9 mouse cellular contexts compared by ENCODE assay signal in the genomic region with DNA sequence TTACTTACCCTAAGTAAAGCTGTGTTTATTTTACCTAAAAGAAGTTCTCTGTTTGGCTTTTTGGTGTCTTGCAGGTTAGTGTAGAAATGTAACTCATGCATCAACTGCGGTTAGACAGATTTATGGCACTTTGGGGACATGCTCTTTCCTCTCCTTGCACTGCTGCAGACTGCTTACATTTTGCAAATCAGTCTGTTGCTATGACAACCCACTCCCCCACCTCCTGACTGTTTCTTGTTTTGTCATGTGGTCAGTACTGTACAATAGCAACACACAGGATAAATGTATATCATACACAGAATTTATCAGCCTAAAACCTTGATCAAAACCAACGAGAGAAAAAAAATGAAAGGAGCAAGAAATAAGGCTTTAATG.
DNase-seq lines count a peak whose midpoint lies in the region; ATAC-seq lines count a peak whose summit lies in the region.
"Had no signal": no experiment of that assay in that cellular context is flagged by ENCODE, and none has a peak within 500 bp of the region (broad histone marks: within the 10 kb centered on the region; RNA-seq: fewer than 3 reads in every experiment).

No protein-coding gene starts in this region.

- 43% methylated on average over 2 of the region's 2 CpGs for WGBS in embryonic facial prominence, embryonic 12.5 days
- WGBS in intestine, embryonic 15.5 days, result 5% methylated on average over 2 of the region's 2 CpGs
- 6% methylated on average over 2 of the region's 2 CpGs for WGBS in midbrain, embryonic 14.5 days

- no peak overlapping the region for H3K4me3 ChIP-seq in embryonic facial prominence, embryonic 12.5 days
- H3K4me3 ChIP-seq in intestine, embryonic 15.5 days (replicated peaks), result no peak overlapping the region
- no peak overlapping the region for H3K4me3 ChIP-seq in midbrain, embryonic 14.5 days (replicated peaks; ENCODE audit: low read depth, low read length)

- intact Hi-C loops in heart, postnatal 10 days (cut with DNase I), result no loop called here

- H3K9me3 ChIP-seq in embryonic facial prominence, embryonic 12.5 days, result no peaks in the 10 kb centered on the region
- H3K9me3 ChIP-seq in intestine, embryonic 15.5 days, result no peaks in the 10 kb centered on the region
- H3K9me3 ChIP-seq in midbrain, embryonic 14.5 days (ENCODE audit: control insufficient read depth, low read length), result no peaks in the 10 kb centered on the region

- no peak overlapping the region for H3K9ac ChIP-seq in embryonic facial prominence, embryonic 12.5 days
- no peak overlapping the region for H3K9ac ChIP-seq in intestine, embryonic 15.5 days
- no peak overlapping the region for H3K9ac ChIP-seq in midbrain, embryonic 14.5 days (replicated peaks; ENCODE audit: low read length)
- H3K9ac ChIP-seq: liver, embryonic 14.5 days had no signal

- no peaks in the 10 kb centered on the region for H3K27me3 ChIP-seq in embryonic facial prominence, embryonic 12.5 days
- H3K27me3 ChIP-seq in intestine, embryonic 15.5 days (replicated peaks), result no peaks in the 10 kb centered on the region
- no peaks in the 10 kb centered on the region for H3K27me3 ChIP-seq in midbrain, embryonic 14.5 days (ENCODE audit: control insufficient read depth, insufficient read depth, low read length)

- H3K4me1 ChIP-seq in embryonic facial prominence, embryonic 12.5 days, result peaks cover 10% of the 10 kb centered on the region; the same call in 1 of the 2 replicates
- peaks cover 20% of the 10 kb centered on the region for H3K4me1 ChIP-seq in intestine, embryonic 15.5 days (replicated peaks)
- H3K4me1 ChIP-seq in midbrain, embryonic 14.5 days (ENCODE audit: control insufficient read depth, insufficient read depth, low read length), result peaks cover 46% of the 10 kb centered on the region

- peak; percentile 74 for DNase-seq in adipocyte (ENCODE audit: low spot score)
- peak; percentile 87 for DNase-seq in midbrain, embryonic 14.5 days
- no peak for DNase-seq in cerebellum, adult 11-12 months
- DNase-seq in urinary bladder, adult 18-20 months (ENCODE audit: low spot score in 2 of 2), result no peak
- no peak for DNase-seq in heart, postnatal 10 days
- DNase-seq in heart, adult 8-10 months (ENCODE audit: low spot score), result no peak

- H3K36me3 ChIP-seq in embryonic facial prominence, embryonic 12.5 days, result no peaks in the 10 kb centered on the region
- no peaks in the 10 kb centered on the region for H3K36me3 ChIP-seq in intestine, embryonic 15.5 days
- H3K36me3 ChIP-seq in midbrain, embryonic 14.5 days (ENCODE audit: control insufficient read depth, insufficient read depth, low read length), result no peaks in the 10 kb centered on the region

- ATAC-seq in embryonic facial prominence, embryonic 12.5 days (ENCODE audit: insufficient number of reproducible peaks, insufficient read depth, low FRiP score, low TSS enrichment), result peak; percentile 74; the same call in 1 of the 2 replicates
- ATAC-seq in intestine, embryonic 15.5 days, result peak; percentile 55; the same call in 1 of the 2 replicates
- ATAC-seq in midbrain, embryonic 14.5 days (ENCODE audit: low FRiP score, low TSS enrichment), result peak; percentile 87

- no peak overlapping the region for H3K4me2 ChIP-seq in embryonic facial prominence, embryonic 12.5 days (replicated peaks)
- H3K4me2 ChIP-seq in intestine, embryonic 15.5 days (replicated peaks), result no peak overlapping the region
- peak overlapping the region; percentile 11 for H3K4me2 ChIP-seq in midbrain, embryonic 14.5 days (ENCODE audit: low read length)

- no peak overlapping the region; the same call in 1 of the 2 replicates for H3K27ac ChIP-seq in embryonic facial prominence, embryonic 12.5 days
- no peak overlapping the region for H3K27ac ChIP-seq in intestine, embryonic 15.5 days
- peak overlapping the region; percentile 68 for H3K27ac ChIP-seq in midbrain, embryonic 14.5 days (replicated peaks; ENCODE audit: low read depth, low read length)
- H3K27ac ChIP-seq: liver, embryonic 14.5 days had no signal

Comparison
In these comparisons a context has a peak if more than half of its experiments do, and no peak if none do; other contexts are left out.
1. DNase-seq: peak in adipocyte (single experiment) and midbrain, embryonic 14.5 days (single experiment); none in cerebellum, adult 11-12 months (single experiment), urinary bladder, adult 18-20 months (0 of 2), heart, postnatal 10 days (0 of 2) and heart, adult 8-10 months (single experiment).
2. Peak in every context shown above with its lines, with median percentiles within 50 percentile points of each other: ATAC-seq.